Mouse (Mus musculus): Measurements from ENCODE around the gene Entpd5.
"Not testable (repeated sequence)": the region's sequence is repeated elsewhere in the genome, so short reads cannot be mapped to it uniquely, and the experiment has no call there.

The Entpd5 gene

DNA sequence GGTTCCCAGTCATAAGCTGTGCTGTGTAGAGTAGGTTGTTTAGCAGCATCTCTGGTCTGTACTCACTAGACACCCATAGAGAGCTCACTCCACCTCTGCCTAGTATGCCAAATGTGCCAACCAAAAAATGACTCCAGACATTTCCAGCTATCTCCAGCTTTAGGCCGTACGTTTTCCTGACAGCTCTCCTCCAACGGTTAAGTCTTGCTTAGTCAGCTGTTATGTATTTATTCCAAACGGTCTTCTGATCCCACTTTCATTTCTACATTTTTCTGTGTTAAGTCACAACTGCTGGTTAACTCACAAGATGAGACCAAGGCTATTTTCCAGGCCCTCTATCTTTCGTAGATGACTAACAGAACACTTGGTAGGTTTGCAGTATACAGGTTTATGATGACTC lies 10.2 kb downstream of the Entpd5 start:
- no peak for DNase-seq

- DNase-seq, result no peak
Measured at GRCm38 (mm10) chr12:84397685-84398084, 11.1 kb downstream of the Entpd5 start.

GRCm38 (mm10) chr12:84396947-84397679 lies 11.7 kb downstream of the Entpd5 start:
- no peak for DNase-seq

DNA sequence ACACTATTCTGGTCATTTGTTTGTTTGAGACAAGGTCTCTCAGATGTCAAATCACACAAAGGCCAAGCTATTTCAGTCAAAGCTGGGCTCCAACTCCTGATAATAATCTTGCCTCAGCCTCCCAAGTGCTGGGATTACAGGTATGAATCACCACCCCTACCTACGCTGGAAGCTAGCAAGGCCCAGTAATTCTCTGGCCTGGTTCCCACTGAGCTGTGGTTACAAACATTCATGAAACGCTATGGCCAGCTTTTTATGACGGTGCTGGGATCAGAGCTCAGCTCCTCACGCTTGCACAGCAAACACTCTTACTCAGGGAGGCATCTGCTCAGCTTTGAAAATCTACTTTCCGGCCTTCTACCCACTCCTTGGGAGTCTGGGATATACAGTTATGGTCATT lies 15.0 kb downstream of the Entpd5 start:
- DNase-seq, result no peak

DNA sequence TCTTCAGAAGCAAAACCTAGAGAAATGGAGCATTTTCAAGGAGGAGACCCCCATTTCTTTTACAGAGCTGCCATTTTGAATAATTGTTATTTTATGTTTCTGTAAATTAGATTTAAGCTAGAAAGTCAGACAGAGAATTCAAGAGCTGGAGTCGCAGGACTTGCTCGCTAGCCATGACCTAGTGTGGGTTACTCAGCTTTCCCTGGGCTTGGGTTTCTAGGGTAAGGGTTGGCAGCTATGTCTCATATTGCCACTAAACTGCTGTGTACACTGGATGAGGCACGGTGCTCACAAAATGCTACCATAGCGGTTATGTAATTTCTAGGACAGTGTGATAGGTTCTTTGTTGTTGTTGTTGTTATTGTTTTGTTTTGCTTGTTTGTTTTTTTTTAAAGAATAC lies 16.1 kb downstream of the Entpd5 start:
- no peak for DNase-seq

DNA sequence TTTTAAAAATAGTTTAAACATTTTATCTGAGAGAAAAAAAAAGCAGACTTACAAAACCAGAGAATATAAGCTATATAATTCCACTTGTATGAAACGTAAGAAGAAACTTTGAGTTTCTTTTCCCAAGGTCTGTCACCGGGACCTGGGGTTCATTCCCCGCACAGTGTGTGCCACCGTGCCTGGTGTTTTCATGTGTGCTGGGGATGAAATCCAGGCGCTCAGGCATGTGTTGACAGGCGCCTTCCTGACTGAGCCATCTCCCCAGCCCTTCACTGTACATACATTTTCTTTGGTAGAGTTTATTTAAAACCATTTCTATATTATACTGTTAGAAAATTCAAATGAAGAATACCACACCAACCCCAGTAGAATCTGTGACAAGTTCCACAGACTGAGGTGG lies 18.5 kb downstream of the Entpd5 start:
- DNase-seq, result no peak

DNA sequence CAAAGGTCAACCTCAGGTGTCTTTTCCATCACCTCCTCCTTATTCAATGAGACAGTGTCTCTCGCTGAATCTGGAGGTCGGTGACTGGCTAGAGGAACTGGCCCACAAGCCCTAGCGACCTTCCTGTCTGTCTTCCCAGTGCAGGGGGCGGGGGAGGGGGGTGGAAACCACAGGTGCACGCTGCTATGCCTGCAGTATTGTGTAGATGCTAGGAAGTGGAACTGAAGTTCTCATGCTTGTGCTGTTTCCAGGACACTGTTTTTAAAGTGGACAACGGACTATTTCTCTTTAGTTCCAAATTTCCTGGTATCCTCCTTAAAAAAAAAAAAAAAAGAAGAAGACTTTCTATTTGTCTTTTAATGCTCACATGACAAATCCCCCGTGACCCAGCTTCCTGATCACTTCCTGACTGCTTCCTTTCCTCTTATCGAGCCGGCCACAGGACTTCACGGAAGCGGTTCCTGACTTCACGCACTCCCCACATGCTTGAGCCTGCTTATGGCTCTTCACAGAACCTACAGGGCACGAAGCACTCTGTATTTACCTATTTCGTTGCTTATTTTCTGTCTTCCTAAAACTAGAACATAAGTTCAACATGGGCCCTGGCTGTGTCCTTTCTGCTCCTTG lies 19.9 kb downstream of the Entpd5 start:
- no peak for DNase-seq

GRCm38 (mm10) chr12:84388097-84388496 lies 20.7 kb downstream of the Entpd5 start:
- DNase-seq, result no peak

DNA sequence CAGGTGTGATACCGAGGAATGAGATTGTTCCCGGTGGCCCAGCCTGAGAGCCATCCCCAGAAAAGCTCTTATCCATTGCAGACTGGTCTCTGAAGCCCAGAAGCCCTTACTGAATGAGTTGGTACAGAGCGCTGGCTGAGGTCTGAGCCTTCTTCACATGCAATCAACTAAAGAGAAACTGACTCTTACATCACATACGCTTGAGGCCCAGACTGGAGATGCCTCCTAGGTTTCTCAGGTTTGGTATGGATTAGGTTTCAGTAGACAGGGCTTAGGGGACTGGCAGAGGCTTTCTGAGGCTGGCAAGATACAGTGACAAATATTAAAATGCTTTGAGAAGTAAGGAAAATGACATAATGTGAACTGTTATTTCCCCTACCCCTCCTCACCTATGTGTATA lies 23.4 kb downstream of the Entpd5 start:
- DNase-seq, result no peak

- DNase-seq, result peak; percentile 59
Measured at GRCm38 (mm10) chr12:84384644-84385081, 24.2 kb downstream of the Entpd5 start.

DNA sequence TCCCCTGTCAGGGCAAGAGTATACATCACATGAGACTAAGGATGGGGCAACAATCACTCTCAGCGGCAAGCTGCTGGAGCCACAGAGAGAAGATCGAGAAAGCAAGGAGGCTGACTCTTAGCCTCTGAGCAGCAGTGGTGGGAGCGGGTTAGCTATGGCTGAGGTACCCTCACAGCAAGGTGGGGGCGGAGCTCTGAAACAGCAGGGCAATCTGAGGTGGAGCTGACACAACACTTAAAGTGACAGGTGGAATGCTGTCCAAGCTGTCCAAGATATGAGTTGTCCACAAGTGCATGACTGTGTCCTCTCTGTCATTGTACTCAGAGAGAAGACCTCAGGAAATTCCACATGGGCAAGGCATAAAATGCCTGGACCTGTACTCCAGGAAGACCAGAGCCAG lies 26.5 kb downstream of the Entpd5 start:
- DNase-seq, result no peak

DNA sequence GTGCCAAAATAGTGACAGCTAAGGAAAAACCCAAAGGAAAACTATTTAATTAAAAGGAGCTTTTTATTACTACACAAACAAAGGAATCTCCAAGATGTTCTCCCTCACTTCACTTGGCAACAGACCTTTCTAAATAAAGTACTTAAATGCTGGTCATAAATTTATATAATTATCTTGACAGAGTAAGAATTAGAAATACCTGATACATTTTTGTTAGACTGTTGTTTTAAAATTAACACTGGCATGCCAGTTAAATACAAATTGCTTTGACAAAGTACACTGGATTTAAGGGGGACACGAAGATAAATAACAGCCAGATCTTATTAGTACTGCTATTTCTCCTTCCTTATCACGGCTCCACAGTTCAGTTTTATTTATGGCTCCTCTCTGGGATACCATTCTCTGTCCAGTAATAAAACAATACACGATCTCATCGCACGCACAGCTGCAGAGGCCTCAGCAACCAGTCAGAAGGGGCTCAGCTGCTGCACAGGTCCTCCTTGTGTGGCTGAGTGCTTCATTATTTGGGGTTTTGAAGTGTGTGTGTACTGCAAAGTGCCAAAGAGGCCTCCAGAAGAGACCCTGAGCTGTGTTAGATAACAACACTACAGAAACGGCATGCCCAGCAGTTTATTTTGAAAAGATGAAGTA lies 34.9 kb downstream of the Entpd5 start:
- DNase-seq, result peak; percentile 29

- no peak for DNase-seq
Measured at GRCm38 (mm10) chr12:84371647-84372046, 37.2 kb downstream of the Entpd5 start.

DNA sequence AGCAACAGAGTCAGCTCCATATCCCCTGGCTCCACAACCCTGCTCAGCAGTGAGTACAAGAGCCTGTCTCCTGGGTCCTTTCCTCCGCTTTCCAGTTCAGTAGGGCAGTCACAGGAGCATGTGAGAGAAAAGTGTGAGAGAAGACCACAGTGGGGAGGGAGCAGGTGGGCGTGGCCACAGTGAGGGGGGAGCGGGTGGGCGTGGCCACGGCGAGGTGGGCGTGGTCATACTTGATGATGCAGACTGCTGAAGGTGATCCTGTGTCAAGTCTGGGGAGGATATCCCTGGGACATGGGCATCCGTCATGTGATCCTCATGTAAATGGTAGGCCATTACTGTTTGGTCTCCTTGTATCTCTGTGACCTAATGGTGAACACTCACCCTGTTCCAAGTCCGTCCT lies 41.9 kb downstream of the Entpd5 start:
- DNase-seq, result peak; percentile 22

GRCm38 (mm10) chr12:84365137-84365536 lies 43.7 kb downstream of the Entpd5 start:
- no peak for DNase-seq

GRCm38 (mm10) chr12:84364291-84364690 lies 44.5 kb downstream of the Entpd5 start:
- no peak for DNase-seq

GRCm38 (mm10) chr12:84362872-84363271 lies 46.0 kb downstream of the Entpd5 start:
- DNase-seq, result no peak

GRCm38 (mm10) chr12:84361555-84362489 lies 47.0 kb downstream of the Entpd5 start, which contains the start of the genes Coq6 and Fam161b:
Coq6 (plus strand) TSS chr12:84361657.
Fam161b (minus strand) TSS chr12:84361833.
- peak; percentile 97 for DNase-seq

DNA sequence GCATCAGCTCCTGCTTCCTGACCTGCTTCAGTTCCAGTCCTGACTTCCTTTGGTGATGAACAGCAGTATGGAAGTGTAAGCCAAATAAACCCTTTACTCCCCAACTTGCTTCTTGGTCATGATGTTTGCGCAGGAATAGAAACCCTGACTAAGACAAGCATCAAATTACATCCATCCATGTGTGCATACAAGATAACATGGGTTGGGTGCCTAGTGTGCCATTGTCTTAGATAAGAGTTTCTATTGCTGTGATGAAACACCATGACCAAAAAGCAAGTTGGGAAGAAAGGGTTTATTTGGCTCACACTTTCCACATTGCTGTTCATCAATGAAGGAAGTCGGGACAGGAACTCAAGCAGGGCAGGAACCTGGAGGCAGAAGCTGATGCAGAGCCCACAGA lies 50.1 kb downstream of the Entpd5 start:
- not testable (repeated sequence) for DNase-seq

GRCm38 (mm10) chr12:84347192-84347591 lies 61.6 kb downstream of the Entpd5 start:
- peak; percentile 65 for DNase-seq

DNA sequence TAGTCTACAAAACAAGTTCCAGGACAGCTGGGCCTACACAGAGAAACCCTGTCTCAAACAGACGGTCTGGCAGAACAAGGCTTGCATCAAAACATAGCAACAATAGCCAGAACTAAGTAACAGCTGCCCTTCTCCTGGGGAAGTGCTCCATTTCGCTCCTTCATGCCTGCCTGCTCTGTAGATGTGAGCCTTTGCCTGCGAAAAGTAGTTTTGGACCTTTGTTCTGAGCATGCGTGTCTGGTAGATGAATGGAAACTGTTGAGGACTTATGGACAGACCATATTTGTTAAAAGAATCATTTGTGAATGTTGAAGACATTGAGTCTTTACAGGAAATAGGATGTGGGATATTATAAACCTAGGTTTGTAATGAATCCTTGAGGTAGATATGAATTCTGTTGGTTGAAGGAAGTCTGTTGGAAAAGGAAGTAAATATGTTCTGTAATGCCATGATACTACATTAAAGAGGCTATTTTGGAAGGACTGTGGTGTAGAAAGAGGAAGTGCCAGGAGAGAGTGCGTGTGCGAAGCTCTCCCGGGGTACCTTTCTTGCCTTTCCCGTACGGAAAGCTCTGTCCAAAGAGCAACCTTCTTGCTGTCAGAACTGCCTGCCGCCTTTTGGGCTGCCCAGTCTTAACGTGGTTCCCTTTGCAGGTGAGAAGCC lies 71.7 kb downstream of the Entpd5 start:
- DNase-seq, result no peak

- DNase-seq, result peak; percentile 52
Measured at GRCm38 (mm10) chr12:84327111-84327512, 81.7 kb downstream of the Entpd5 start.

Data from kidney, postnatal 10 days (tissue).